Mouse (Mus musculus) megakaryocyte, embryonic 14.5 days (primary cell): Measurements from ENCODE around the gene Bach1. TPM values are rescaled to one million over a fixed set of nuclear protein-coding genes. Genes with fewer than 3 reads are reported as not detected.
"Not testable (repeated sequence)": the region's sequence is repeated elsewhere in the genome, so short reads cannot be mapped to it uniquely, and the experiment has no call there.

Source experiments
- H3K27me3 ChIP-seq: replicated peaks from 2 replicates; pipeline ENCODE3; 2012; ENCODE audit warnings: inconsistent platforms
- H3K36me3 ChIP-seq: replicated peaks from 2 replicates; pipeline ENCODE3; 2012; ENCODE audit warnings: low read length, inconsistent platforms, mixed read lengths
- H3K4me1 ChIP-seq: 2 replicates; pipeline ENCODE4 v1.6.1; 2012; ENCODE audit warnings: inconsistent platforms
- H3K4me3 ChIP-seq: replicated peaks from 2 replicates; pipeline ENCODE3; 2012; ENCODE audit warnings: moderate library complexity, mild to moderate bottlenecking, inconsistent platforms
- H3K9me3 ChIP-seq: 2 replicates; pipeline ENCODE4 v1.6.1; 2012; ENCODE audit warnings: inconsistent platforms
- FLI1 ChIP-seq: IDR thresholded peaks from 2 replicates; pipeline ENCODE4 v1.6.1; 2012; ENCODE audit warnings: low read length, inconsistent platforms, mixed read lengths
- GATA1 ChIP-seq: IDR thresholded peaks from 3 replicates; pipeline ENCODE4 v1.6.1; 2012; ENCODE audit warnings: mixed read lengths, low read length, inconsistent platforms, borderline replicate concordance
- polyA plus RNA-seq: library from polyadenylated mRNA; stranded (reverse); fragments of >175 nt; gene quantifications from 2 replicates; pipeline ENCODE4 v1.2.3, GENCODE M21; 2012; ENCODE audit warnings: low replicate concordance; ENCODE audit not compliant: insufficient read depth

The Bach1 gene
- polyA plus RNA-seq, 1 experiment: 6.3 TPM

GRCm38 (mm10) chr16:87678667-87679066 is 20.1 kb upstream of the Bach1 start:
- TF ChIP-seq GATA1 (no peak), FLI1 (no peak)
- H3K4me1 ChIP-seq: peaks cover 37% of the 10 kb centered on the region
- H3K4me3 ChIP-seq: no peak overlapping the region
- no peaks in the 10 kb centered on the region for H3K36me3 ChIP-seq
- H3K27me3 ChIP-seq: no peaks in the 10 kb centered on the region
- 0 out of 2 replicates have a peak, but pooled peaks cover 6% of the 10 kb centered on the region for H3K9me3 ChIP-seq

- Histone ChIP-seq H3K9me3 (0 out of 2 replicates have a peak, but pooled peaks cover 5% of the 10 kb centered on the region), H3K4me1 (peaks cover 40% of the 10 kb centered on the region), H3K36me3 (no peaks in the 10 kb centered on the region), H3K27me3 (no peaks in the 10 kb centered on the region), H3K4me3 (no peak overlapping the region)
- TF ChIP-seq GATA1 (no peak), FLI1 (no peak)
Measured at GRCm38 (mm10) chr16:87680912-87681634, 17.7 kb upstream of the Bach1 start.

- TF ChIP-seq GATA1: no peak
- no peak for TF ChIP-seq FLI1
- peaks cover 45% of the 10 kb centered on the region for H3K4me1 ChIP-seq
- H3K27me3 ChIP-seq: no peaks in the 10 kb centered on the region
- no peaks in the 10 kb centered on the region for H3K36me3 ChIP-seq
- 0 out of 2 replicates have a peak, but pooled peaks cover 5% of the 10 kb centered on the region for H3K9me3 ChIP-seq
- H3K4me3 ChIP-seq: no peak overlapping the region
Measured at GRCm38 (mm10) chr16:87681848-87682247, 16.9 kb upstream of the Bach1 start.

GRCm38 (mm10) chr16:87686458-87686857 is 12.3 kb upstream of the Bach1 start:
- no peaks in the 10 kb centered on the region for H3K36me3 ChIP-seq
- no peak for TF ChIP-seq FLI1
- no peak for TF ChIP-seq GATA1
- 0 out of 2 replicates have a peak, but pooled peaks cover 3% of the 10 kb centered on the region for H3K9me3 ChIP-seq
- H3K27me3 ChIP-seq: no peaks in the 10 kb centered on the region
- H3K4me3 ChIP-seq: no peak overlapping the region
- H3K4me1 ChIP-seq: peaks cover 75% of the 10 kb centered on the region

- Histone ChIP-seq H3K27me3 (no peaks in the 10 kb centered on the region), H3K4me1 (peaks cover 68% of the 10 kb centered on the region), H3K4me3 (no peak overlapping the region), H3K36me3 (no peaks in the 10 kb centered on the region), H3K9me3 (0 out of 2 replicates have a peak, but pooled peaks cover 3% of the 10 kb centered on the region)
- no peak for TF ChIP-seq GATA1
- TF ChIP-seq FLI1: no peak
Measured at GRCm38 (mm10) chr16:87687346-87687745, 11.4 kb upstream of the Bach1 start.

GRCm38 (mm10) chr16:87688328-87688727 is 10.4 kb upstream of the Bach1 start:
- H3K4me1 ChIP-seq: peaks cover 60% of the 10 kb centered on the region
- not testable (repeated sequence) for H3K9me3 ChIP-seq, H3K36me3 ChIP-seq, H3K4me3 ChIP-seq, H3K27me3 ChIP-seq

GRCm38 (mm10) chr16:87688823-87689222 is 9.9 kb upstream of the Bach1 start:
- H3K9me3 ChIP-seq, H3K27me3 ChIP-seq, H3K36me3 ChIP-seq: not testable (repeated sequence)
- H3K4me3 ChIP-seq: peak overlapping the region; percentile 76
- peaks cover 55% of the 10 kb centered on the region for H3K4me1 ChIP-seq

GRCm38 (mm10) chr16:87689225-87689624 is 9.5 kb upstream of the Bach1 start:
- Histone ChIP-seq H3K9me3 (0 out of 2 replicates have a peak, but pooled peaks cover 3% of the 10 kb centered on the region), H3K27me3 (no peaks in the 10 kb centered on the region), H3K4me1 (peaks cover 57% of the 10 kb centered on the region), H3K36me3 (no peaks in the 10 kb centered on the region), H3K4me3 (peak overlapping the region; percentile 76)
- no peak for TF ChIP-seq GATA1
- TF ChIP-seq FLI1: no peak

GRCm38 (mm10) chr16:87690506-87690905 is 8.2 kb upstream of the Bach1 start:
- TF ChIP-seq GATA1 (no peak), FLI1 (no peak)
- Histone ChIP-seq H3K27me3 (no peaks in the 10 kb centered on the region), H3K4me1 (peaks cover 61% of the 10 kb centered on the region), H3K4me3 (no peak overlapping the region), H3K9me3 (0 out of 2 replicates have a peak, but pooled peaks cover 3% of the 10 kb centered on the region), H3K36me3 (no peaks in the 10 kb centered on the region)

GRCm38 (mm10) chr16:87691102-87691501 is 7.6 kb upstream of the Bach1 start:
- H3K9me3 ChIP-seq: no peaks in the 10 kb centered on the region
- H3K27me3 ChIP-seq: no peaks in the 10 kb centered on the region
- H3K4me1 ChIP-seq: peaks cover 58% of the 10 kb centered on the region
- H3K4me3 ChIP-seq: no peak overlapping the region
- H3K36me3 ChIP-seq: no peaks in the 10 kb centered on the region
- TF ChIP-seq GATA1 (no peak), FLI1 (no peak)
